Mouse (Mus musculus) brain, embryonic 14.5 days (tissue): ENCODE results near the gene Dnase1.

ENCODE experiments used
- CTCF ChIP-seq: fragments of 200-500 bp; IDR thresholded peaks from 2 replicates; pipeline ENCODE4 v1.5.1; 2012; ENCODE audit warnings: inconsistent platforms, mild to moderate bottlenecking, moderate library complexity, borderline replicate concordance; ENCODE audit not compliant: insufficient read depth, insufficient read length; ENCODE audit errors: extremely low read depth
- POLR2A ChIP-seq: fragments of 200-500 bp; IDR thresholded peaks from 2 replicates; pipeline ENCODE4 v1.6.1; 2012; ENCODE audit warnings: mild to moderate bottlenecking, inconsistent platforms, borderline replicate concordance; ENCODE audit not compliant: poor library complexity, insufficient read depth, insufficient read length, severe bottlenecking; ENCODE audit errors: extremely low read depth

DNA sequence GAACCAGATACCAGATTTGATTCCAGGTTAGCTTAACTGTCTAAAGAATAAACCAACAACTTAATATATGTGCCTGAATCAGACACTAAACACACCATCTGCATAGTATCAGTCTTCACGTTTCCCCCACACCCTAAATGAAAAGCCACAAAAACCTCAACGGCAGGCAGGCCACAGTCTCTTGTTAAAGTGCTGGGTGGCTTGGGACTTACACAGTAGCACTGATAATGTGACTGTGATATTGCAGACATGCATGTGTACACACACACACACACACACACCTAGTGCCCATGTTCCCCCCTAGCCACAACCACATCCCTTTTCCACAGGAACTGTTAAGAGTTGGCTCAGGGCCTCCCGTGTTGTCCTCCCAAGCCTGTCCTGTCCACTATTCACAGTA is 38.1 kb downstream of the Dnase1 start:
- no peak for TF ChIP-seq CTCF
- TF ChIP-seq POLR2A: no peak
